Mouse (Mus musculus) embryonic facial prominence, embryonic 14.5 days (tissue): Measurements from ENCODE around the gene Scamp2. TPM values are rescaled to one million over a fixed set of nuclear protein-coding genes. Genes with fewer than 3 reads are reported as not detected.

Experiments used
- ATAC-seq: fragments of 200-750 bp; cut with Nextera tagmentation; 2 replicates; pipeline ENCODE4 v1.8.0; 2017; ENCODE audit warnings: low read depth, moderate number of reproducible peaks, moderate TSS enrichment
- DNase-seq: peaks from one replicate; pipeline ENCODE4 v3.0.0-alpha.2; 2015; ENCODE audit warnings: low spot score
- H3K27ac ChIP-seq: fragments of 300-500 bp; sonication (generic); replicated peaks from 2 replicates; pipeline ENCODE4 v1.5.1; 2014; ENCODE audit warnings: low read depth, mild to moderate bottlenecking, low read length, moderate library complexity
- H3K27me3 ChIP-seq: fragments of 300-500 bp; sonication (generic); replicated peaks from 2 replicates; pipeline ENCODE4 v1.6.1; 2014; ENCODE audit warnings: low read length; ENCODE audit not compliant: control insufficient read depth, insufficient read depth
- H3K36me3 ChIP-seq: fragments of 300-500 bp; sonication (generic); 2 replicates; pipeline ENCODE4 v1.6.1; 2014; ENCODE audit warnings: low read length, mixed read lengths; ENCODE audit not compliant: control insufficient read depth, insufficient read depth
- H3K4me1 ChIP-seq: fragments of 300-500 bp; sonication (generic); 2 replicates; pipeline ENCODE4 v1.6.1; 2014; ENCODE audit warnings: antibody characterized with exemption, low read length; ENCODE audit not compliant: control insufficient read depth, insufficient read depth
- H3K4me2 ChIP-seq: fragments of 300-500 bp; sonication (generic); 2 replicates; pipeline ENCODE4 v1.6.1; 2014; ENCODE audit warnings: low read depth, mild to moderate bottlenecking, low read length, moderate library complexity, mixed read lengths
- H3K4me3 ChIP-seq: fragments of 300-500 bp; sonication (generic); 2 replicates; pipeline ENCODE4 v1.5.1; 2014; ENCODE audit warnings: low read depth, mild to moderate bottlenecking, low read length
- H3K9ac ChIP-seq: fragments of 300-500 bp; sonication (generic); 2 replicates; pipeline ENCODE4 v1.6.1; 2014; ENCODE audit warnings: low read depth, mild to moderate bottlenecking, low read length, moderate library complexity, mixed read lengths
- H3K9me3 ChIP-seq: fragments of 300-500 bp; sonication (generic); 2 replicates; pipeline ENCODE4 v1.6.1; 2016; ENCODE audit warnings: low read length; ENCODE audit not compliant: control insufficient read depth
- WGBS: fragments of 180-500 bp; shearing (Covaris S2); extraction: QIAGEN DNeasy Blood & Tissue Kit; methylation state at CpG from one replicate; pipeline ENCODE4 v1.1.7; 2014; 5-methylcytosine and 5-hydroxymethylcytosine counted together
- polyA plus RNA-seq: library from polyadenylated mRNA; unstranded; fragments of >200 nt; fragmentation: Nextera tagmentation; extraction: Ambion mirVana; gene quantifications from 2 replicates; pipeline ENCODE4 v1.2.1, GENCODE M21; 2014

The Scamp2 gene
- polyA plus RNA-seq, 1 experiment from 2014 or later = 79.4 TPM

DNA sequence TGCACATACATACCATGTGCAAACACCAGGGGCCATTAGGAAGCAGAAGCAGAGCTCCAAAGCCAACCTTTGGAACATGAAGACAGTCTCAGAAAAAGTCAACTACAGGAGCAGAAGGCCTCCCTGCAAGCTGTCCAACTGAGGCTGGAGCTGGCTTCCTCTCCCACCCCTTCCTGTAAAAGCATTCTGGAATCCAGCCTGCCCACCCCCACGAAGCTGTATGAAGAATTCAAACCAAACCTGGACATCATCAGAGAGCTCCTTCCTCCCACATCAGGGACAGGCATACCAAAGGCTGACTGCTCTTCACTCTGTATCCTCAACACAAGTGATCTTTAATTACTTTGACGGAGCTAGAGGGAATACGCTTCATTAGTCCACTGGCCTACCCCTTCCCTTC, 16.8 kb upstream of the Scamp2 start:
- peaks cover 77% of the 10 kb centered on the region for H3K36me3 ChIP-seq
- no peak for ATAC-seq
- WGBS = 79% methylated on average over 3 of the region's 3 CpGs

DNA sequence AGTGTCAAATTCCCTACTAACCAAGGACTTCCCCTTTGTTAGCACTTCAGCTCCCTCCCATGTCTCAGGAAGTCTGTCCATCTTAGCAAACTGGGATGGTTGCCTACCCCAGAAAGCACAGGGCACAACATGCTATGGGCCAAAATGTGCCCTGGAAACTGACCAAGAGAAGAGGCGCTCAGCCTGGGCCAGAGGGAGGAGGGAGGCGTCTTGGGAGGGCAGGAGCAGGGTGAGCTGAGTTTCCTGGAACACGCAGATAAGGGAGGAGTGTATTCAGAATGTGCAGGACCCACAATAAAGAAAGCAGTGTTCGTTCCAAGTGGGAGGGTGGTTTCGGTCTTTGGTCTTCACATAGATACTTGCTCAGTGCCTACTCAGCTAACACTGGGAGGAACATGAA, 13.5 kb upstream of the Scamp2 start:
- Histone ChIP-seq H3K9ac (no peak overlapping the region), H3K27ac (no peak overlapping the region), H3K4me3 (no peak overlapping the region), H3K36me3 (peaks cover 82% of the 10 kb centered on the region), H3K27me3 (no peaks in the 10 kb centered on the region), H3K4me1 (peaks cover 6% of the 10 kb centered on the region; the same call in 1 of the 2 replicates), H3K9me3 (no peaks in the 10 kb centered on the region), H3K4me2 (no peak overlapping the region)
- no peak for ATAC-seq
- WGBS = 85% methylated on average over 5 of the region's 5 CpGs
- DNase-seq = no peak

More for the DNA sequence above, 16.8 kb upstream of the Scamp2 start:
- no peaks in the 10 kb centered on the region for H3K4me1 ChIP-seq
- H3K4me2 ChIP-seq = no peak overlapping the region
- no peaks in the 10 kb centered on the region for H3K27me3 ChIP-seq
- H3K9me3 ChIP-seq = no peaks in the 10 kb centered on the region
- H3K27ac ChIP-seq = no peak overlapping the region
- H3K4me3 ChIP-seq = no peak overlapping the region
- H3K9ac ChIP-seq = no peak overlapping the region
- no peak for DNase-seq

DNA sequence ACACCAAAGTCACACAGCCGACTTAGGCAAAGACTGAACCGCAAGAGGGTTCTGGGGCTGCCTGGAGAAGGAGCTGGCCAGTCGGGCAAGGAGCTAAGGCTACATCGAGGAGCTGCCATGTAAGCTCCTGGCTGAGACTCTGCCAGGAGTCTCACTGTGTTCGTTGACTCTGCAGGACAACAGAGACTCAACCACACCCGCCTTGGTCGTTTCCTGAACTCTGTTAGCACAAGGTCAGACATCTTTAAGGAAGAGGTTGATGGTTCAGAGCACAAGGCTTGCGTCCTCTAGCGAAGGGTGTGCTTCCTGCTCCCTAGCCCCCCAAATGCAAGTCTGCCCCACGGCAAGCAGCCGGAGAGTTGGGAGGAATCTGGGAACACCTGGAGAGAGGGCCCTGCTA, 12.9 kb upstream of the Scamp2 start:
- no peak overlapping the region for H3K4me3 ChIP-seq
- no peak overlapping the region for H3K4me2 ChIP-seq
- H3K27ac ChIP-seq = no peak overlapping the region
- ATAC-seq = no peak
- no peak overlapping the region for H3K9ac ChIP-seq
- no peaks in the 10 kb centered on the region for H3K27me3 ChIP-seq
- H3K4me1 ChIP-seq = peaks cover 6% of the 10 kb centered on the region; the same call in 1 of the 2 replicates
- H3K36me3 ChIP-seq = peaks cover 76% of the 10 kb centered on the region
- H3K9me3 ChIP-seq = no peaks in the 10 kb centered on the region
- DNase-seq = no peak
- WGBS = 89% methylated on average over 11 of the region's 11 CpGs

DNA sequence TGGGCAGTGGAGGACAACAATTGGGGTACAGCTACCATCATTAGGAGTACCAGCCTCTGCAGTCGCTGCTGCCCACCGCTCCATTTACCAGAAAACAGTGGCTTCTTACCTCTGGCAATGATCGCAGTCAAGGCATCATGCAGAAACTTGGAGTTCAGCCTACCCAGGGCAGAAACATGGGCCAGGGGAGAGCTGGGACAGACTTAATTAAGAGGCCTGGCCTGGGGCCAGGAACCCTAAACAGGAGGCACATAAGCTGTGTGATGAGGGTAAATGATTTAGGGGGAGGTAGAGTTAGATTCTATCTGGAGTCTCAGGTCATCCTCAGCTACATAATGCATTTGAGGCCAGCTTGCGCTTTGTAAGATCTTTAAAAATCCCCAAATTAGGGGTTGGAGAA, 11.6 kb upstream of the Scamp2 start:
- H3K9me3 ChIP-seq = no peaks in the 10 kb centered on the region
- no peaks in the 10 kb centered on the region for H3K27me3 ChIP-seq
- no peak overlapping the region for H3K4me2 ChIP-seq
- WGBS = 90% methylated on average over 4 of the region's 4 CpGs
- no peak for ATAC-seq
- DNase-seq = no peak
- H3K4me3 ChIP-seq = no peak overlapping the region
- no peak overlapping the region for H3K9ac ChIP-seq
- no peak overlapping the region for H3K27ac ChIP-seq
- H3K36me3 ChIP-seq = peaks cover 63% of the 10 kb centered on the region
- H3K4me1 ChIP-seq = peaks cover 6% of the 10 kb centered on the region; the same call in 1 of the 2 replicates

DNA sequence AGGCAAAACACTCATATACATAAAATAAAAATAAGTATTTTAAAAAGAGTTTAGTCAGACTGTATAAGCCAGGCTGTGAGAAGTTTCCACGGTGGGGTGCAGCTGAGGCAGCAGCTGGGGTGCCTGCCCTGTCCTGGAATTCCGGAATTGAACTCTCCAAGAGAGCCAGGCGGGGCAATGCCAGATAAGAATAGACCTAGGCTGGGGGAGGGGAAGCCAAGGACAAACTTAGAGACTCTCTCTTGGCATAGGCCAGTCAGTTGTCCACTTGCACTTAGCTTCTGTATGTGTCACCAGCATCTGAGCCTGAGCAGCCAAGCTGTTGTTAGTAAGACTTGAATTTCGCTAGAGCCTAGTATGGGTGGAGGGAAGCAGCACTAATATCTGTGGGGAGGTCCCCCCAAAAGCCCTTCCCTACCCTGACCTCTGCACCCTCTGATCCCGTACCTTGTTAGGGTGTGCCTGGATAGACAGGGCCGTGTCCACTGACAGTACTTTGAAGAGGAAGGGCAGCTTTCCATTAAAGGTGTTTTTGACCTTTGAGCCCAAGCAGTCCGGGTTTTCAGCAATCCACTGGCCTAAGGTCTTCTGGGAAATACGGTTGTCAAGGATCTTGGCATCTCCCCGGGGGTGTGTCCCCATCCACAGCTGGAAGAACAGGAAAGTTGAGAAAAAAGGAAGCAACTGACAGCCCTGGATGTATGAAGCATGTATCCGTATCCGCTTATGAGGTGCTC, 10.4 kb upstream of the Scamp2 start:
- H3K27ac ChIP-seq = no peak overlapping the region
- WGBS = 83% methylated on average over 11 of the region's 11 CpGs
- peak; percentile 28 for DNase-seq
- no peak for ATAC-seq
- no peak overlapping the region for H3K4me2 ChIP-seq
- no peaks in the 10 kb centered on the region for H3K9me3 ChIP-seq
- H3K4me1 ChIP-seq = peaks cover 6% of the 10 kb centered on the region; the same call in 1 of the 2 replicates
- no peak overlapping the region for H3K4me3 ChIP-seq
- peaks cover 52% of the 10 kb centered on the region for H3K36me3 ChIP-seq
- no peak overlapping the region for H3K9ac ChIP-seq
- no peaks in the 10 kb centered on the region for H3K27me3 ChIP-seq

DNA sequence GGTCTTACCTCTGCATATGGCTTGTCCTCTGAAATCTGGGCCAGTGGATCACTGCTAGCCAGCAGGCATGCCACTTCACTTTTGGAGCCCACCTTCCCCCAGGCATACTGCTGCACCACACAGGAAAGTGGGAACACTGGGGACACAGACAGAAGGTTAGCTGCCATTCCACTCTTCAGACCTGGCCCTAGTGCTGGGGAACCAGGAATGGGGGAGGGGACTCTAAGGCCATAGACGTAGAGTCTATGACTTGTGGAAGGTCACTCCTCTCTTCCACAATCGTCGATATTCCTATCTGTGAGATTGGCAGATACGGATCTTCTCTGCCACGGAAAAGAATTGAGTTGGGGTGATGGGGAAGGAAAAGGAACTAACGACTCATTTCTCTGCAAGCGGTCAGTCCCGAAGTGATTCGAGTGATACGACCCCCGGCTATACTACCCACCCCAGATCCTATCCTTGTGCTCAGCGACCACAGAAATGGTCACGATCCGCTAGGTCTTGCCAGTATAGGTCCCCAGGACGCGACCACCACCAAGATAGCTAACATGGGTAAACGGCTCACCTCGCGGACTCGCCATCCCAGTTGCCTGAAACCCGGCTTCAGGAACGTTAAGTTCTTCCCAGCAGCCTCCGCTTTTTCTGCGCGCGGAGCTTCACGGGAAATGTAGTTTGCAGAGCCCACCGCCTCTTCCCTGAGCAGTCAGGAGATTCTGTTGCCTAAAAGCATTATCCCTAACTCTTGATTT, 8.4 kb upstream of the Scamp2 start, which contains the start of gene Mpi:
Gene Mpi, minus strand, starts transcription at position 625 of the 749 bp plus-strand sequence.
- WGBS = under 1% methylated on average over 28 of the region's 28 CpGs
- H3K9me3 ChIP-seq = no peaks in the 10 kb centered on the region
- ATAC-seq (peak; percentile 47), DNase-seq (peak; percentile 81)
- H3K4me2 ChIP-seq = peak within 1 kb of the TSS; percentile 77
- peak within 1 kb of the TSS; percentile 70 for H3K4me3 ChIP-seq
- H3K4me1 ChIP-seq = peaks cover 6% of the 10 kb centered on the region; the same call in 1 of the 2 replicates
- no peak within 1 kb of the TSS for H3K27ac ChIP-seq
- peaks cover 35% of the 10 kb centered on the region for H3K36me3 ChIP-seq
- no peaks in the 10 kb centered on the region for H3K27me3 ChIP-seq
- H3K9ac ChIP-seq = peak within 1 kb of the TSS; percentile 74

DNA sequence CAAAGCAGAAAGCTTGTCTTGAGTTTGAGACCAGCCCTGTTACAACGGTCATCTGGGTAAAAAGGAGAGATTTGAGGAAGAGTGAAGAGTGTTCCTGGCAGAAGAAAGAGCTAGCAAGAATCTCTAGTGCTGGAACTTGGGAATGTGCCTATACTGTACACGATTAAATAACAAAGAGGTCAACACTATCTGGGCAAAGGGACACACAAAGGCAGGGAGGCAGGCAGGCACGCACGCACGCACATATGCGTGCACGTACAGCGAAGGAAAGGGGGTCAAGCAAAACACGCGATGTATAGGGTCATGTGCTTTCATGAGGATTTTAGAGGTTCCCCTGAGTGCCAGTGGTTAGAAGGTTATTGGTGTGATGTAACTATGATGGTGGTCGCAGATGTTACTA, 7.6 kb upstream of the Scamp2 start:
- H3K27me3 ChIP-seq = no peaks in the 10 kb centered on the region
- H3K27ac ChIP-seq = no peak overlapping the region
- no peak overlapping the region for H3K4me2 ChIP-seq
- 78% methylated on average over 11 of the region's 11 CpGs for WGBS
- H3K4me3 ChIP-seq = no peak overlapping the region
- DNase-seq = no peak
- no peaks in the 10 kb centered on the region for H3K9me3 ChIP-seq
- H3K9ac ChIP-seq = no peak overlapping the region
- peaks cover 6% of the 10 kb centered on the region; the same call in 1 of the 2 replicates for H3K4me1 ChIP-seq
- ATAC-seq = no peak
- peaks cover 27% of the 10 kb centered on the region for H3K36me3 ChIP-seq

DNA sequence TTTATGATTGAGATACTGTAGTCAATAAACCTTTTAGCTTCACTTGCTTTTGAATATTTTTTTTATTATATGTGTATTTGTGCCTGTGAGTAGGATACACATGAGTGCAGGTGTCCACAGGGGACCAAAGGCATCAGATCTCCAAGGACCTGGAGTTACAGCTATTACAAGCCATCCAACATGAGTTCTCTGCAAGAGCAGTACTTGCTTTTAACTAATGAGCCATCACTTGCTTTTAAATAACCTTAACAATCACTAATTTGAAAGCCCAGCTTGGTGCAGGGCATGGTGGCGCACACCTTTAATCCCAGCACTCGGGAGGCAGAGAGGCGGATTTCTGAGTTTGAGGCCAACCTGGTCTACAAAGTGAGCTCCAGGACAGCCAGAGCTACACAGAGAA, 6.0 kb upstream of the Scamp2 start:
- no peaks in the 10 kb centered on the region for H3K27me3 ChIP-seq
- ATAC-seq = no peak
- H3K27ac ChIP-seq = no peak overlapping the region
- DNase-seq = no peak
- H3K4me3 ChIP-seq = no peak overlapping the region
- 40% methylated on average over 3 of the region's 3 CpGs for WGBS
- no peak overlapping the region for H3K4me2 ChIP-seq
- no peak overlapping the region for H3K9ac ChIP-seq
- peaks cover 6% of the 10 kb centered on the region; the same call in 1 of the 2 replicates for H3K4me1 ChIP-seq
- H3K9me3 ChIP-seq = no peaks in the 10 kb centered on the region
- H3K36me3 ChIP-seq = peaks cover 13% of the 10 kb centered on the region; the same call in 1 of the 2 replicates
